In the genomic region with DNA sequence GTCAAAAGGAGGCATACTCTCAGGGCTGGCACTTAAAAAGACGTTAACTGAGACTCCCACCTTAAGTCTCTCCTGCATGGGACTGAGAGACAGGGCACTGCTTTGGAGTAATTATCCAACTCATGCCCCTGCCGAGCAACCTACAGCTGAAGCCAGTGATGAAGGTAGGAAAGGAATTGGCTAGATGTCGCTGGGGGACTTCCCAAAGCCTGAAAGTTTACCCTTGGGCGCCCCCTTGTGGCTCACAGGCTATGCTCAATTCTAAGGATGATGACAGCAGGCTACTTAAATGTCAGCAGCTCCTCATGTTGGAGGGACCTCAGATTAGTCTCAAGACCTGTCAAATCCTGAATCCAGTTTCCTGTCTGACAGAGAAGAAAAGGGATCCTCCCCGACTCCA, we compare ENCODE assay signal across 8 mouse cellular contexts. TPM values are rescaled to one million over a fixed set of nuclear protein-coding genes. Genes with fewer than 3 reads are reported as not detected.
DNase-seq lines count a peak whose midpoint lies in the region; ATAC-seq lines count a peak whose summit lies in the region.

No protein-coding gene starts in this region.

- no peaks in the 10 kb centered on the region for H3K27me3 ChIP-seq in liver, embryonic 12.5 days (replicated peaks)

- peak; percentile 88 for DNase-seq in liver
- peak; percentile 91 for DNase-seq in embryo, embryonic 11 days
- DNase-seq in gastrocnemius, postnatal 4 days (ENCODE audit: low spot score in 2 of 2), result peak; percentile 81 to 87
- peak; percentile 91 for DNase-seq in kidney, adult 18-20 months
- DNase-seq in left cerebral cortex, postnatal 4 days, result peak; percentile 93
- peak; percentile 50 to 82 for DNase-seq in monocyte, adult 2 months (ENCODE audit: low read depth in 1 of 2, low spot score in 2 of 2)
- peak; percentile 68 to 82 for DNase-seq in spleen, postnatal 14 days (ENCODE audit: low spot score in 2 of 2)

- no peak overlapping the region for H3K27ac ChIP-seq in liver, embryonic 12.5 days

- no peaks in the 10 kb centered on the region for H3K9me3 ChIP-seq in liver, embryonic 12.5 days (replicated peaks)

- no peak overlapping the region for H3K4me3 ChIP-seq in liver, embryonic 12.5 days

- intact Hi-C loops in left cerebral cortex, postnatal 4 days (cut with DNase I), result loop anchor here (2.0 to 5.0 kb wide), 2 partner anchors 72 to 197 kb away; no protein-coding TSS in a partner anchor

- 5% methylated on average over 5 of the region's 5 CpGs for WGBS in liver, embryonic 12.5 days (ENCODE audit: insufficient replicate concordance)

- no peaks in the 10 kb centered on the region for H3K36me3 ChIP-seq in liver, embryonic 12.5 days

- H3K9ac ChIP-seq in liver, embryonic 12.5 days, result no peak overlapping the region

- ATAC-seq in liver, embryonic 12.5 days, result no peak

- no peaks in the 10 kb centered on the region for H3K4me1 ChIP-seq in liver, embryonic 12.5 days

- no peak overlapping the region for H3K4me2 ChIP-seq in liver, embryonic 12.5 days

RNA-seq across cellular contexts. Expression of a gene that starts 35.7 kb away (rescaled TPM):
- polyA plus RNA-seq in liver, embryonic 12.5 days (2016; fragmentation: Nextera tagmentation; extraction: Ambion mirVana), result 0.06 and 0.08 TPM in 2 replicates
- under 1 TPM in 1 of 2 experiments, not detected in 1; 0.10 TPM for total RNA-seq in gastrocnemius, postnatal 4 days (2021)
- under 1 TPM in 1 of 2 experiments, not detected in 1; 0.08 TPM for total RNA-seq in left cerebral cortex, postnatal 4 days (2021)

RNA-seq across cellular contexts. Expression of a gene that starts 43.9 kb away (rescaled TPM):
- 47.4 and 54.5 TPM in 2 replicates for polyA plus RNA-seq in liver, embryonic 12.5 days (2016; fragmentation: Nextera tagmentation; extraction: Ambion mirVana)
- total RNA-seq in gastrocnemius, postnatal 4 days (2021), result 100 to 1,000 TPM in 1 of 2 experiments, 10 to 100 TPM in 1; 92.4 to 102 TPM
- 10 to 100 TPM; 59.2 to 66.2 TPM for total RNA-seq in left cerebral cortex, postnatal 4 days (2021)

RNA-seq across cellular contexts. Expression of a gene that starts 44.0 kb away (rescaled TPM):
- 110 and 111 TPM in 2 replicates for polyA plus RNA-seq in liver, embryonic 12.5 days (2016; fragmentation: Nextera tagmentation; extraction: Ambion mirVana)
- 10 to 100 TPM; 97.3 to 99.7 TPM for total RNA-seq in gastrocnemius, postnatal 4 days (2021)
- 100 to 1,000 TPM; 114 to 116 TPM for total RNA-seq in left cerebral cortex, postnatal 4 days (2021)

RNA-seq across cellular contexts. Expression of a gene that starts 44.5 kb away (rescaled TPM):
- polyA plus RNA-seq in liver, embryonic 12.5 days (2016; fragmentation: Nextera tagmentation; extraction: Ambion mirVana), result 6.9 and 7.0 TPM in 2 replicates
- total RNA-seq in gastrocnemius, postnatal 4 days (2021), result 10 to 100 TPM in 1 of 2 experiments, 1 to 10 TPM in 1; 8.2 to 13.8 TPM
- total RNA-seq in left cerebral cortex, postnatal 4 days (2021), result 10 to 100 TPM; 17.6 to 23.5 TPM

RNA-seq across cellular contexts. Expression of a gene that starts 50.4 kb away (rescaled TPM):
- polyA plus RNA-seq in liver, embryonic 12.5 days (2016; fragmentation: Nextera tagmentation; extraction: Ambion mirVana), result 43.6 and 44.5 TPM in 2 replicates
- total RNA-seq in gastrocnemius, postnatal 4 days (2021), result 10 to 100 TPM; 40.4 to 41.0 TPM
- total RNA-seq in left cerebral cortex, postnatal 4 days (2021), result 10 to 100 TPM; 34.1 to 37.6 TPM
